Mouse (Mus musculus): Measurements from ENCODE around the gene Trmt10c. TPM values are rescaled to one million over a fixed set of nuclear protein-coding genes. Genes with fewer than 3 reads are reported as not detected.
A peak's percentile ranks its signal among the peaks of the same experiment; 100 is the strongest.
"Not testable (repeated sequence)": the region's sequence is repeated elsewhere in the genome, so short reads cannot be mapped to it uniquely, and the experiment has no call there.

Gene Trmt10c
- polyA plus RNA-seq, 1 experiment from 2014 or later, result 11.0 TPM

- H3K9me3 ChIP-seq (replicated peaks; ENCODE audit: control insufficient read depth, low read length), result no peaks in the 10 kb centered on the region
- no peaks in the 10 kb centered on the region for H3K27me3 ChIP-seq (ENCODE audit: control insufficient read depth, insufficient read depth, low read depth, low read length)
- 59% methylated on average over 10 of the region's 10 CpGs for WGBS (ENCODE audit: insufficient replicate concordance)
- no peaks in the 10 kb centered on the region; the same call in 1 of the 2 replicates for H3K4me1 ChIP-seq (ENCODE audit: control insufficient read depth, low read depth, low read length)
- ATAC-seq (ENCODE audit: low read depth), result no peak
- H3K4me3 ChIP-seq (ENCODE audit: low read depth, low read length), result no peak overlapping the region
- H3K4me2 ChIP-seq (ENCODE audit: low read depth, low read length), result no peak overlapping the region
- H3K36me3 ChIP-seq (ENCODE audit: control insufficient read depth, insufficient read depth), result no peaks in the 10 kb centered on the region
- H3K9ac ChIP-seq (ENCODE audit: low read depth, low read length), result no peak overlapping the region
- H3K27ac ChIP-seq (ENCODE audit: low read length), result no peak overlapping the region
Measured at GRCm38 (mm10) chr16:56058151-56058550, 20.5 kb upstream of the Trmt10c start.

- no peaks in the 10 kb centered on the region; the same call in 1 of the 2 replicates for H3K4me1 ChIP-seq (ENCODE audit: control insufficient read depth, low read depth, low read length)
- H3K27ac ChIP-seq (ENCODE audit: low read length), result no peak overlapping the region
- H3K4me3 ChIP-seq (ENCODE audit: low read depth, low read length), result no peak overlapping the region
- H3K9me3 ChIP-seq (replicated peaks; ENCODE audit: control insufficient read depth, low read length), result no peaks in the 10 kb centered on the region
- 74% methylated on average over 7 of the region's 7 CpGs for WGBS (ENCODE audit: insufficient replicate concordance)
- H3K9ac ChIP-seq (ENCODE audit: low read depth, low read length), result no peak overlapping the region
- no peak overlapping the region for H3K4me2 ChIP-seq (ENCODE audit: low read depth, low read length)
- ATAC-seq (ENCODE audit: low read depth), result no peak
- no peaks in the 10 kb centered on the region for H3K36me3 ChIP-seq (ENCODE audit: control insufficient read depth, insufficient read depth)
- no peaks in the 10 kb centered on the region for H3K27me3 ChIP-seq (ENCODE audit: control insufficient read depth, insufficient read depth, low read depth, low read length)
Measured at GRCm38 (mm10) chr16:56056944-56057590, 19.4 kb upstream of the Trmt10c start.

- Histone ChIP-seq H3K27ac (ENCODE audit: low read length) (no peak overlapping the region), H3K9ac (ENCODE audit: low read depth, low read length) (no peak overlapping the region), H3K4me1 (ENCODE audit: control insufficient read depth, low read depth, low read length) (no peaks in the 10 kb centered on the region; the same call in 1 of the 2 replicates), H3K27me3 (ENCODE audit: control insufficient read depth, insufficient read depth, low read depth, low read length) (no peaks in the 10 kb centered on the region), H3K36me3 (ENCODE audit: control insufficient read depth, insufficient read depth) (no peaks in the 10 kb centered on the region), H3K4me2 (ENCODE audit: low read depth, low read length) (no peak overlapping the region), H3K9me3 (replicated peaks; ENCODE audit: control insufficient read depth, low read length) (no peaks in the 10 kb centered on the region), H3K4me3 (ENCODE audit: low read depth, low read length) (no peak overlapping the region)
- no peak for ATAC-seq (ENCODE audit: low read depth)
- WGBS (ENCODE audit: insufficient replicate concordance), result 73% methylated on average over 3 of the region's 3 CpGs
Measured at GRCm38 (mm10) chr16:56055911-56056310, 18.3 kb upstream of the Trmt10c start.

GRCm38 (mm10) chr16:56048038-56048437 is 10.4 kb upstream of the Trmt10c start, which contains the start of gene Senp7:
Gene Senp7 (plus strand): TSS chr16:56048338.
- not testable (repeated sequence) for H3K27me3 ChIP-seq (ENCODE audit: control insufficient read depth, insufficient read depth, low read depth, low read length); H3K36me3 ChIP-seq (ENCODE audit: control insufficient read depth, insufficient read depth); H3K27ac ChIP-seq (ENCODE audit: low read length); H3K4me1 ChIP-seq (ENCODE audit: control insufficient read depth, low read depth, low read length); H3K4me3 ChIP-seq (ENCODE audit: low read depth, low read length); H3K9ac ChIP-seq (ENCODE audit: low read depth, low read length); ATAC-seq (ENCODE audit: low read depth); H3K9me3 ChIP-seq (replicated peaks; ENCODE audit: control insufficient read depth, low read length); H3K4me2 ChIP-seq (ENCODE audit: low read depth, low read length)
- no CpG with 5 or more reads among the region's 4 CpGs for WGBS (ENCODE audit: insufficient replicate concordance)

GRCm38 (mm10) chr16:56038090-56038489 is 471 bp upstream of the Trmt10c start:
- peak overlapping the region; percentile 88 for H3K27ac ChIP-seq (ENCODE audit: low read length)
- no peak for ATAC-seq (ENCODE audit: low read depth)
- peak overlapping the region; percentile 93 for H3K9ac ChIP-seq (ENCODE audit: low read depth, low read length)
- H3K27me3 ChIP-seq (ENCODE audit: control insufficient read depth, insufficient read depth, low read depth, low read length), result no peaks in the 10 kb centered on the region
- peaks cover 11% of the 10 kb centered on the region for H3K4me1 ChIP-seq (ENCODE audit: control insufficient read depth, low read depth, low read length)
- H3K9me3 ChIP-seq (replicated peaks; ENCODE audit: control insufficient read depth, low read length), result no peaks in the 10 kb centered on the region
- peak overlapping the region; percentile 87 for H3K4me2 ChIP-seq (ENCODE audit: low read depth, low read length)
- peaks cover 8% of the 10 kb centered on the region for H3K36me3 ChIP-seq (ENCODE audit: control insufficient read depth, insufficient read depth)
- peak overlapping the region; percentile 99 for H3K4me3 ChIP-seq (ENCODE audit: low read depth, low read length)
- WGBS (ENCODE audit: insufficient replicate concordance), result 26% methylated on average over 8 of the region's 8 CpGs

GRCm38 (mm10) chr16:56036501-56036900 is 1.1 kb downstream of the Trmt10c start:
- no peaks in the 10 kb centered on the region for H3K27me3 ChIP-seq (ENCODE audit: control insufficient read depth, insufficient read depth, low read depth, low read length)
- H3K4me2 ChIP-seq (ENCODE audit: low read depth, low read length), result peak overlapping the region; percentile 87
- peak overlapping the region; percentile 99 for H3K4me3 ChIP-seq (ENCODE audit: low read depth, low read length)
- no peaks in the 10 kb centered on the region for H3K9me3 ChIP-seq (replicated peaks; ENCODE audit: control insufficient read depth, low read length)
- H3K36me3 ChIP-seq (ENCODE audit: control insufficient read depth, insufficient read depth), result peaks cover 13% of the 10 kb centered on the region
- peak overlapping the region; percentile 93 for H3K9ac ChIP-seq (ENCODE audit: low read depth, low read length)
- no peak for ATAC-seq (ENCODE audit: low read depth)
- H3K27ac ChIP-seq (ENCODE audit: low read length), result no peak overlapping the region
- peaks cover 12% of the 10 kb centered on the region for H3K4me1 ChIP-seq (ENCODE audit: control insufficient read depth, low read depth, low read length)
- 35% methylated on average over 6 of the region's 6 CpGs for WGBS (ENCODE audit: insufficient replicate concordance)

- H3K27ac ChIP-seq (ENCODE audit: low read length), result no peak overlapping the region
- H3K9ac ChIP-seq (ENCODE audit: low read depth, low read length), result no peak overlapping the region
- H3K4me3 ChIP-seq (ENCODE audit: low read depth, low read length), result no peak overlapping the region
- peaks cover 24% of the 10 kb centered on the region for H3K4me1 ChIP-seq (ENCODE audit: control insufficient read depth, low read depth, low read length)
- WGBS (ENCODE audit: insufficient replicate concordance), result 88% methylated on average over 6 of the region's 6 CpGs
- ATAC-seq (ENCODE audit: low read depth), result no peak
- no peak overlapping the region for H3K4me2 ChIP-seq (ENCODE audit: low read depth, low read length)
- peaks cover 13% of the 10 kb centered on the region for H3K36me3 ChIP-seq (ENCODE audit: control insufficient read depth, insufficient read depth)
- no peaks in the 10 kb centered on the region for H3K27me3 ChIP-seq (ENCODE audit: control insufficient read depth, insufficient read depth, low read depth, low read length)
- no peaks in the 10 kb centered on the region for H3K9me3 ChIP-seq (replicated peaks; ENCODE audit: control insufficient read depth, low read length)
Measured at GRCm38 (mm10) chr16:56034566-56034965, 3.1 kb downstream of the Trmt10c start.

- peak within 1 kb of the TSS; percentile 81 for H3K4me2 ChIP-seq (ENCODE audit: low read depth, low read length)
- peak within 1 kb of the TSS; percentile 92 for H3K27ac ChIP-seq (ENCODE audit: low read length)
- H3K4me1 ChIP-seq (ENCODE audit: control insufficient read depth, low read depth, low read length), result peaks cover 21% of the 10 kb centered on the region
- no peaks in the 10 kb centered on the region for H3K27me3 ChIP-seq (ENCODE audit: control insufficient read depth, insufficient read depth, low read depth, low read length)
- peaks cover 14% of the 10 kb centered on the region for H3K36me3 ChIP-seq (ENCODE audit: control insufficient read depth, insufficient read depth)
- peak within 1 kb of the TSS; percentile 97 for H3K4me3 ChIP-seq (ENCODE audit: low read depth, low read length)
- under 1% methylated on average over 39 of the region's 39 CpGs for WGBS (ENCODE audit: insufficient replicate concordance)
- ATAC-seq (ENCODE audit: low read depth), result peak; percentile 97
- H3K9me3 ChIP-seq (replicated peaks; ENCODE audit: control insufficient read depth, low read length), result no peaks in the 10 kb centered on the region
- peak within 1 kb of the TSS; percentile 95 for H3K9ac ChIP-seq (ENCODE audit: low read depth, low read length)
Measured at GRCm38 (mm10) chr16:56029661-56030082, 7.9 kb downstream of the Trmt10c start, which contains the start of gene Pcnp. Gene Pcnp (minus strand): TSS chr16:56029739.

- ATAC-seq (ENCODE audit: low read depth), result peak; percentile 90
- under 1% methylated on average over 62 of the region's 62 CpGs for WGBS (ENCODE audit: insufficient replicate concordance)
- Histone ChIP-seq H3K27me3 (ENCODE audit: control insufficient read depth, insufficient read depth, low read depth, low read length) (no peaks in the 10 kb centered on the region), H3K9ac (ENCODE audit: low read depth, low read length) (peak overlapping the region; percentile 95), H3K4me1 (ENCODE audit: control insufficient read depth, low read depth, low read length) (peaks cover 21% of the 10 kb centered on the region), H3K9me3 (replicated peaks; ENCODE audit: control insufficient read depth, low read length) (no peaks in the 10 kb centered on the region), H3K36me3 (ENCODE audit: control insufficient read depth, insufficient read depth) (peaks cover 12% of the 10 kb centered on the region), H3K27ac (ENCODE audit: low read length) (peak overlapping the region; percentile 92), H3K4me3 (ENCODE audit: low read depth, low read length) (peak overlapping the region; percentile 97), H3K4me2 (ENCODE audit: low read depth, low read length) (peak overlapping the region; percentile 81)
Measured at GRCm38 (mm10) chr16:56028722-56029551, 8.7 kb downstream of the Trmt10c start.

Measured in liver, embryonic 16.5 days (tissue).